ENCODE assay signal across 40 mouse cellular contexts in genomic region chr17:40763662-40764061, GRCm38 (mm10). TPM values are rescaled to one million over a fixed set of nuclear protein-coding genes. Genes with fewer than 3 reads are reported as not detected.
A peak's percentile ranks its signal among the peaks of the same experiment; 100 is the strongest.
DNase-seq lines count a peak whose midpoint lies in the region; ATAC-seq and TF ChIP-seq lines count a peak whose summit lies in the region.
"Had no signal": no experiment of that assay in that cellular context is flagged by ENCODE, and none has a peak within 500 bp of the region (broad histone marks: within the 10 kb centered on the region; RNA-seq: fewer than 3 reads in every experiment).

No protein-coding gene starts in this region.

- peak; percentile 42 for ATAC-seq in granulocyte monocyte progenitor cell, adult 5-6 weeks (replicated peaks; ENCODE audit: poor library complexity, severe bottlenecking)
- peak; percentile 74 for ATAC-seq in megakaryocyte-erythroid progenitor cell, adult 5-6 weeks (replicated peaks; ENCODE audit: low FRiP score, low TSS enrichment, poor library complexity, severe bottlenecking)
- ATAC-seq in heart, embryonic 12.5 days (ENCODE audit: insufficient number of reproducible peaks, low FRiP score) = no peak
- ATAC-seq: hindbrain, postnatal 0 days; intestine, postnatal 0 days; liver, embryonic 12.5 days; liver, postnatal 0 days; lung, postnatal 0 days; Patski had no signal

- H3K79me2 ChIP-seq in MEL (ENCODE audit: control insufficient read depth, insufficient read depth, low read length, poor library complexity) = no peaks in the 10 kb centered on the region

- no peak overlapping the region for H3K27ac ChIP-seq in MEL (ENCODE audit: control insufficient read depth, low read depth, low read length)
- no peak overlapping the region for H3K27ac ChIP-seq in heart, embryonic 12.5 days (ENCODE audit: poor library complexity, severe bottlenecking)
- H3K27ac ChIP-seq in heart, embryonic 10.5 days = no peak overlapping the region
- H3K27ac ChIP-seq: embryonic facial prominence, embryonic 10.5 days; embryonic facial prominence, embryonic 15.5 days; forebrain, embryonic 12.5 days; hindbrain, embryonic 12.5 days; hindbrain, postnatal 0 days; limb, embryonic 12.5 days; liver, embryonic 12.5 days; macrophage had no signal

- H3K27me3 ChIP-seq in MEL (ENCODE audit: control insufficient read depth in 1 of 2, insufficient read depth in 2 of 2, low read length in 2 of 2) = no peaks in the 10 kb centered on the region
- H3K27me3 ChIP-seq in heart, embryonic 12.5 days (replicated peaks) = no peaks in the 10 kb centered on the region
- H3K27me3 ChIP-seq in heart, embryonic 10.5 days (ENCODE audit: insufficient read depth, poor library complexity, severe bottlenecking) = no peaks in the 10 kb centered on the region
- H3K27me3 ChIP-seq: embryonic facial prominence, embryonic 15.5 days; forebrain, embryonic 12.5 days; hindbrain, embryonic 12.5 days; limb, embryonic 12.5 days; liver, embryonic 12.5 days; Patski had no signal

- peak; percentile 7 for DNase-seq in CD4-positive helper T cell, adult 2 months (ENCODE audit: low read depth, low spot score)
- peak; percentile 25 for DNase-seq in MEL (ENCODE audit: low read depth, low spot score)
- no peak for DNase-seq in adrenal gland, postnatal 4 days (ENCODE audit: low spot score in 2 of 2)
- DNase-seq in lung, adult 2 months = no peak
- DNase-seq in heart, embryonic 10.5 days (ENCODE audit: low spot score) = no peak
- DNase-seq: adrenal gland, postnatal 14 days; cerebellum, adult 18-20 months; cerebellum, postnatal 10 days; gastrocnemius, postnatal 25 days; heart, adult 18-20 months; heart, postnatal 14 days; kidney, postnatal 14 days; layer of hippocampus, adult 9-11 months; liver, postnatal 0 days; midbrain, embryonic 14.5 days; right cerebral cortex, adult 18-20 months; spleen, adult 18-20 months; thymus, postnatal 14 days had no signal

- peaks cover 0 to 8% of the 10 kb centered on the region in 2 experiments; a peak in 2 of 4 replicates for H3K36me3 ChIP-seq in MEL (ENCODE audit: control insufficient read depth in 1 of 2, insufficient read depth in 2 of 2, low read length in 2 of 2)
- H3K36me3 ChIP-seq in heart, embryonic 12.5 days = no peaks in the 10 kb centered on the region
- H3K36me3 ChIP-seq in heart, embryonic 10.5 days = no peaks in the 10 kb centered on the region
- H3K36me3 ChIP-seq: embryonic facial prominence, embryonic 10.5 days; embryonic facial prominence, embryonic 15.5 days; forebrain, embryonic 12.5 days; hindbrain, embryonic 12.5 days; limb, embryonic 12.5 days; liver, embryonic 12.5 days had no signal

- no peak for TF ChIP-seq EP300 in MEL (IDR thresholded peaks at IDR 0.05; ENCODE audit: low read depth in 1 of 2, low read length in 2 of 2)

- H3K4me2 ChIP-seq in heart, embryonic 12.5 days = no peak overlapping the region
- H3K4me2 ChIP-seq: embryonic facial prominence, embryonic 15.5 days; forebrain, embryonic 12.5 days; hindbrain, embryonic 12.5 days; limb, embryonic 12.5 days; liver, embryonic 12.5 days had no signal

- 65% methylated on average over 4 of the region's 4 CpGs for WGBS in lung, adult 2 months
- 61% methylated on average over 4 of the region's 4 CpGs for WGBS in heart, embryonic 12.5 days
- 68% methylated on average over 4 of the region's 4 CpGs for WGBS in heart, embryonic 10.5 days

- peak overlapping the region; percentile 11 to 40 for H3K4me3 ChIP-seq in MEL (ENCODE audit: control insufficient read depth in 1 of 2, insufficient read depth in 1 of 2, low read depth in 2 of 2, low read length in 2 of 2)
- H3K4me3 ChIP-seq in lung, adult 2 months (replicated peaks; ENCODE audit: extremely low read depth, low read depth, low read length) = no peak overlapping the region
- H3K4me3 ChIP-seq in heart, embryonic 12.5 days = no peak overlapping the region
- H3K4me3 ChIP-seq in heart, embryonic 10.5 days = no peak overlapping the region
- H3K4me3 ChIP-seq: embryonic facial prominence, embryonic 10.5 days; embryonic facial prominence, embryonic 15.5 days; forebrain, embryonic 12.5 days; hindbrain, embryonic 12.5 days; limb, embryonic 12.5 days; liver, embryonic 12.5 days had no signal

- H3K9me3 ChIP-seq in MEL (replicated peaks; ENCODE audit: insufficient read depth, low read length) = no peaks in the 10 kb centered on the region
- H3K9me3 ChIP-seq in heart, embryonic 12.5 days (replicated peaks) = no peaks in the 10 kb centered on the region
- no peaks in the 10 kb centered on the region for H3K9me3 ChIP-seq in heart, embryonic 10.5 days
- H3K9me3 ChIP-seq: embryonic facial prominence, embryonic 10.5 days; embryonic facial prominence, embryonic 15.5 days; forebrain, embryonic 12.5 days; hindbrain, embryonic 12.5 days; limb, embryonic 12.5 days; liver, embryonic 12.5 days had no signal

- no peak overlapping the region for H3K9ac ChIP-seq in MEL (ENCODE audit: control insufficient read depth, low read depth, low read length, poor library complexity, severe bottlenecking)
- H3K9ac ChIP-seq in heart, embryonic 12.5 days = no peak overlapping the region
- H3K9ac ChIP-seq: embryonic facial prominence, embryonic 15.5 days; forebrain, embryonic 12.5 days; hindbrain, embryonic 12.5 days; limb, embryonic 12.5 days; liver, embryonic 12.5 days; liver, postnatal 0 days had no signal

- TF ChIP-seq RAD21 in MEL (IDR thresholded peaks at IDR 0.05; ENCODE audit: low read depth, low read length) = no peak

- no peak for TF ChIP-seq CTCF in MEL (IDR thresholded peaks at IDR 0.05 in 2 of 3, conservative IDR thresholded peaks at IDR 0.05 in 1 of 3; ENCODE audit: control insufficient read depth in 1 of 3, insufficient read depth in 1 of 3, low read depth in 2 of 3, low read length in 3 of 3, poor library complexity in 1 of 3, severe bottlenecking in 1 of 3)
- no peak for TF ChIP-seq CTCF in lung, adult 2 months (IDR thresholded peaks at IDR 0.05; ENCODE audit: insufficient read depth, low read length)

- peaks cover 3 to 5% of the 10 kb centered on the region in 2 experiments; a peak in 3 of 4 replicates for H3K4me1 ChIP-seq in MEL (ENCODE audit: control insufficient read depth in 1 of 2, insufficient read depth in 2 of 2, low read length in 2 of 2)
- H3K4me1 ChIP-seq in lung, adult 2 months (ENCODE audit: control insufficient read depth, insufficient read depth, low read length) = no peaks in the 10 kb centered on the region
- no peaks in the 10 kb centered on the region for H3K4me1 ChIP-seq in heart, embryonic 12.5 days (replicated peaks)
- H3K4me1 ChIP-seq in heart, embryonic 10.5 days = no peaks in the 10 kb centered on the region
- H3K4me1 ChIP-seq: embryonic facial prominence, embryonic 10.5 days; embryonic facial prominence, embryonic 15.5 days; forebrain, embryonic 12.5 days; hindbrain, embryonic 12.5 days; limb, embryonic 12.5 days had no signal

- no peak for TF ChIP-seq POLR2A in MEL (IDR thresholded peaks at IDR 0.05; ENCODE audit: control insufficient read depth in 1 of 2, insufficient read depth in 1 of 2, low read depth in 1 of 2, low read length in 2 of 2, poor library complexity in 1 of 2)
- no peak for TF ChIP-seq POLR2A in lung, adult 2 months (IDR thresholded peaks at IDR 0.05; ENCODE audit: borderline replicate concordance, extremely low read depth, low read depth, low read length)

TF ChIP-seq in MEL, 35 proteins besides CTCF, POLR2A, EP300 and RAD21 (continues in another document):
- no peak for TF ChIP-seq BHLHE40 (IDR thresholded peaks at IDR 0.05; ENCODE audit: borderline replicate concordance, low read depth, low read length)

RNA-seq across cellular contexts. Expression of gene Esp1, which starts 36.7 kb away (rescaled TPM):
- not detected in 2 replicates for total RNA-seq in MEL (2012; rRNA removed)
- polyA plus RNA-seq in MEL (2012; ENCODE audit: insufficient read depth in 1 of 2, insufficient read length in 2 of 2, low read depth in 1 of 2, low replicate concordance in 2 of 2, missing spikeins in 1 of 2) = not detected
- not detected in 2 replicates for total RNA-seq in granulocyte monocyte progenitor cell, adult 5-6 weeks (2014; fragmentation: Nextera tagmentation)
- not detected in 2 replicates for total RNA-seq in granulocyte monocyte progenitor cell, adult 5-6 weeks (2017)
- not detected in 2 replicates for total RNA-seq in megakaryocyte-erythroid progenitor cell, adult 5-6 weeks (2014; fragmentation: Nextera tagmentation)
- not detected in 2 replicates for total RNA-seq in megakaryocyte-erythroid progenitor cell, adult 5-6 weeks (2017)
- total RNA-seq in adrenal gland, postnatal 4 days (2021) = not detected
- not detected in 2 replicates for polyA plus RNA-seq in lung, adult 2 months (2012; rRNA removed)
- not detected in 2 replicates for polyA plus RNA-seq in heart, embryonic 12.5 days (2016; fragmentation: Nextera tagmentation; extraction: Ambion mirVana)
- polyA plus RNA-seq in heart, embryonic 10.5 days (2016; fragmentation: Nextera tagmentation; extraction: Ambion mirVana) = not detected in 2 replicates
- total RNA-seq: adrenal gland, postnatal 14 days; gastrocnemius, postnatal 25 days; heart, adult 18-20 months; heart, postnatal 14 days; hindbrain, postnatal 0 days; left cerebral cortex, postnatal 14 days; monocyte, adult 5-6 weeks; neutrophil, adult 5-6 weeks had no signal
- polyA plus RNA-seq: embryonic facial prominence, embryonic 10.5 days; embryonic facial prominence, embryonic 15.5 days; forebrain, embryonic 12.5 days; heart, embryonic 14.5 days; hindbrain, embryonic 12.5 days; hindbrain, postnatal 0 days; intestine, postnatal 0 days; kidney, embryonic 14.5 days; limb, embryonic 12.5 days; liver, embryonic 12.5 days; liver, postnatal 0 days; lung, postnatal 0 days; macrophage; midbrain, embryonic 14.5 days; neural tube, embryonic 11.5 days; Patski; stomach, embryonic 16.5 days; urinary bladder, adult 2 months had no signal

RNA-seq across cellular contexts. Expression of gene Crisp2, which starts 43.1 kb away (rescaled TPM):
- 1.4 and 2.3 TPM in 2 replicates for total RNA-seq in MEL (2012; rRNA removed)
- 1 to 10 TPM in 1 of 2 experiments, not detected in 1; 1.2 TPM for polyA plus RNA-seq in MEL (2012; ENCODE audit: insufficient read depth in 1 of 2, insufficient read length in 2 of 2, low read depth in 1 of 2, low replicate concordance in 2 of 2, missing spikeins in 1 of 2)
- total RNA-seq in granulocyte monocyte progenitor cell, adult 5-6 weeks (2014; fragmentation: Nextera tagmentation) = not detected in 2 replicates
- total RNA-seq in granulocyte monocyte progenitor cell, adult 5-6 weeks (2017) = 0.88 TPM in 1 of 2 replicates, not detected in the other
- total RNA-seq in megakaryocyte-erythroid progenitor cell, adult 5-6 weeks (2014; fragmentation: Nextera tagmentation) = 3.8 TPM in 1 of 2 replicates, not detected in the other
- 3.1 TPM in 1 of 2 replicates, not detected in the other for total RNA-seq in megakaryocyte-erythroid progenitor cell, adult 5-6 weeks (2017)
- not detected for total RNA-seq in adrenal gland, postnatal 4 days (2021)
- not detected in 2 replicates for polyA plus RNA-seq in lung, adult 2 months (2012; rRNA removed)
- not detected in 2 replicates for polyA plus RNA-seq in heart, embryonic 12.5 days (2016; fragmentation: Nextera tagmentation; extraction: Ambion mirVana)
- not detected in 2 replicates for polyA plus RNA-seq in heart, embryonic 10.5 days (2016; fragmentation: Nextera tagmentation; extraction: Ambion mirVana)
- total RNA-seq: adrenal gland, postnatal 14 days; gastrocnemius, postnatal 25 days; heart, adult 18-20 months; heart, postnatal 14 days; hindbrain, postnatal 0 days; left cerebral cortex, postnatal 14 days; monocyte, adult 5-6 weeks; neutrophil, adult 5-6 weeks had no signal
- polyA plus RNA-seq: embryonic facial prominence, embryonic 10.5 days; forebrain, embryonic 12.5 days; heart, embryonic 14.5 days; hindbrain, embryonic 12.5 days; hindbrain, postnatal 0 days; kidney, embryonic 14.5 days; limb, embryonic 12.5 days; macrophage; midbrain, embryonic 14.5 days; neural tube, embryonic 11.5 days; stomach, embryonic 16.5 days had no signal

RNA-seq across cellular contexts. Expression of gene Rhag, which starts 47.3 kb away (rescaled TPM):
- total RNA-seq in MEL (2012; rRNA removed) = 17.8 and 24.4 TPM in 2 replicates
- 10 to 100 TPM in 1 of 2 experiments, not detected in 1; 91.3 TPM for polyA plus RNA-seq in MEL (2012; ENCODE audit: insufficient read depth in 1 of 2, insufficient read length in 2 of 2, low read depth in 1 of 2, low replicate concordance in 2 of 2, missing spikeins in 1 of 2)
- 0.19 TPM in 1 of 2 replicates, not detected in the other for total RNA-seq in granulocyte monocyte progenitor cell, adult 5-6 weeks (2014; fragmentation: Nextera tagmentation)
- 0.17 TPM in 1 of 2 replicates, not detected in the other for total RNA-seq in granulocyte monocyte progenitor cell, adult 5-6 weeks (2017)
- 98.6 and 128 TPM in 2 replicates for total RNA-seq in megakaryocyte-erythroid progenitor cell, adult 5-6 weeks (2014; fragmentation: Nextera tagmentation)
- total RNA-seq in megakaryocyte-erythroid progenitor cell, adult 5-6 weeks (2017) = 54.1 and 79.9 TPM in 2 replicates
- total RNA-seq in adrenal gland, postnatal 4 days (2021) = 10 to 100 TPM in 1 of 2 experiments, 1 to 10 TPM in 1; 3.7 to 11.7 TPM
- polyA plus RNA-seq in lung, adult 2 months (2012; rRNA removed) = not detected in 2 replicates
- polyA plus RNA-seq in heart, embryonic 12.5 days (2016; fragmentation: Nextera tagmentation; extraction: Ambion mirVana) = 9.7 and 14.1 TPM in 2 replicates
- polyA plus RNA-seq in heart, embryonic 10.5 days (2016; fragmentation: Nextera tagmentation; extraction: Ambion mirVana) = 17.4 and 19.3 TPM in 2 replicates
- total RNA-seq: gastrocnemius, postnatal 25 days; heart, adult 18-20 months; hindbrain, postnatal 0 days; left cerebral cortex, postnatal 14 days; monocyte, adult 5-6 weeks had no signal
- polyA plus RNA-seq: hindbrain, postnatal 0 days; macrophage; Patski; urinary bladder, adult 2 months had no signal

Comparison
In these comparisons a context has a peak if more than half of its experiments do, and no peak if none do; other contexts are left out.
1. DNase-seq: peak in CD4-positive helper T cell, adult 2 months (single experiment) and MEL (single experiment); none in adrenal gland, postnatal 4 days (0 of 2), lung, adult 2 months (single experiment) and heart, embryonic 10.5 days (single experiment).
2. H3K4me3 ChIP-seq: peak in MEL (2 of 2); none in lung, adult 2 months (single experiment), heart, embryonic 12.5 days (single experiment) and heart, embryonic 10.5 days (single experiment).